Mouse (Mus musculus): ENCODE results near the gene Cnppd1. TPM values are rescaled to one million over a fixed set of nuclear protein-coding genes. Genes with fewer than 3 reads are reported as not detected.

The Cnppd1 gene
- polyA plus RNA-seq (2012; rRNA removed) = 50.0 and 55.5 TPM in 2 replicates

GRCm38 (mm10) chr1:75142301-75143261 lies at the start of gene Cnppd1, which contains the start of gene Retreg2:
Gene Cnppd1 (minus strand): TSS chr1:75142711.
Gene Retreg2 (plus strand): TSS chr1:75142778.

GRCm38 (mm10) chr1:75191622-75192402 lies 49.3 kb upstream of the Cnppd1 start, which contains the start of the genes Ankzf1 and Atg9a:
Gene Ankzf1 (plus strand): TSS chr1:75192151.
Gene Atg9a (minus strand): TSS chr1:75192196.

DNA sequence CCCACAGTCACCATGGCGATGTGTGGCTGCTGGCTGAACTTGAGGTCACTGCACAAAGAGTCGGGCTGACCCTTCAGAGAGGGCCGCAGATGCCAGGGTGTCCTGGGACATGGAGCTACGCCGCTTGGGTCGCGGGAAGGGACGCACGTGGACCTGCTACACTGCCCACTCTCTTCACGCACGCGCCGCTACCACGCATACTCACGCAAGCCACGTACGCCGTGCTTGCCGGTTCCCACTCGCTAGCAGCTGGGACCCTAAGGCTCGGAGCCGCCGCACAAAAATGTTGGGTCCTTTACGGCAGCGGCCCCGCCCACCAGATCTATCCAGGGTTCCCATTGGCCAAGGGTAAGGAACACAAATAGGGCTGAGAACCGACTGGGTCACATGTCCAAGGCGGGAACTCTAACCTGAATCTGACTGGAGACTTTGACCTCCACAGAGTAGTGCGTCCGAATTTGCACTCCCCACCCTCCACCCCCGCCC lies 37.6 kb upstream of the Cnppd1 start, which contains the start of gene Abcb6:
Gene Abcb6 (minus strand): TSS at position 288 of the 486 bp plus-strand sequence.

DNA sequence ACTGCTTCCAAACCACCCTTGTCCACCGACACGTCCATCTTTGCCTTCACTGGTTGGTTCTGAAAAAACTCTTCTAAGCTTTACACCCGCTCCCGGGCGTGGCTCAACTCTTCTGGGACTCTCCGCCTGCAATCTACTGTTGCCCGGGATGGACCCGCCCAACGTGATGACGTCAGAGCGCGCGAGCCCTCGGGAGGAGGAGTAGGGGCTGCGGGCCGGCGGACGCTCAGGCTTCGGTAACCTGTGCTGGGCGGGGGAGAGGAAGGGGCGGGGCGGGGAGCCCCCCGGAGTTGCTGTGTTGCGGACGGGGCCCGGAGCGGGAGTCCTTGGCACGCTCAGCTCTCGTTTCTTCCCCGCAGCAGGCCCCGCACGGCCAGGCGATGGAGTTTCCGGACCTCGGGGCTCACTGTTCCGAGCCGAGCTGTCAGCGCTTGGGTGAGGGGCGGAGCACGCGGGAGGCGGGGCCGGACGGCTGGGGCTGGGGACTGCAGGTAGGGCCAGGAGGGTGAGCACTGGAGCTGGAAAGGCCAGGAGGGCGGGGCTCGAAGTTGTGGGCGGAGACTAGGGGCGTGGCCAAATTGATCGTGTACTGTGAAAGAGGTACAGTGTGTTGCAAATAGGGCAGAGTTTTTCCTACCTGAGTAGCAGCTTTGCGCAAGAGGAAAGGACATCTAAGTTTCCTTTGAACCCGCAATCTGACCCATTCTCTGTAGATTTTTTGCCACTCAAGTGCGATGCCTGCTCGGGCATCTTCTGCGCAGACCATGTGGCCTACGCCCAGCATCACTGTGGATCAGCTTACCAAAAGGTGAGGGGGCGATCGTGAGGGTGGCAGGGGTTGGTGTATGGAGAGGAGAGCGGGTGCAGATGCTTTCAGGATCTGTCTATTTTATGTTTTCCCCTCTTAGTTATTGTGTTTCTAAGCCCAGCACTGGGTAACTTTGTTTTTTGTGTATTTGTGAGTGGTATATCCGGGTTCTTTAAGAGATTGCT lies 26.3 kb upstream of the Cnppd1 start, which contains the start of gene Zfand2b:
Gene Zfand2b (plus strand): TSS at position 175 of the 993 bp plus-strand sequence.

DNA sequence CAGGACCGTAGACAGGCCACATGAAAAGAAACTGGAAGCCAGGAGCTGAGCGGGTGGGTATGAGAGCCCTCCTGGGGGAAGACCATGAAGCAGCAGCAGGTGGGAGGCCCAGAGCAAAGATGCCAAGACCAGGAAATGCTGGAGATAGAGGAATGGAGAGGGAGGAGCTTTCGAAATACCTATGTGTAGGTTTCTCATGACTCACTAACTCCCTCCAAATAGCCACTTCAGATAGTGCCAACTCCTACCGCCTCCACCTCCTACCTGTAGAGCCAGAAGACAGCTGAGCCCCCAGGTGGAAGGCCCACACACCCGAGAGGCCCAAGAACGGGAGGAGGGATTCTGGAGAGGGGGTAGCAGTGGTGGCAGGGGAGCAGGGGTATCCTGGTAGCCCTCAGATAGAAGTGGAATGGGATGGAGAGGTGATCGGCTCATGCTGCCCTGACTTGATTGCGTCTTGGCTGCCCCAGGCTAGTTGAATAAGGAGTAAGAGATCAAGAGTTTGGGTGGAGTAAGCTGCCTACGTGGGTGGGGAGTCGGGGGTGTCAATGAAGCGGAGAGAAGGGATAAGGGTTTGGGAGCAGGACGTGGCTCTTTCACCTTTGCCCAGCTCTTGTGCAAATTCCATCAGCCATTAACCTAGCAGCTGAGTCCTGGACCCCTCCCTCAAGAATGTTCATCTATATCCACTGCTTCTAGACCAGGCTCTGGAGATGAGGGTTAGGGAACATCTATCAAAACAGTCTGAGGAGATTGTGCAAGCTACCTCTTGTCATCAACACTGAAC lies 8.9 kb downstream of the Cnppd1 start, which contains the start of gene Slc23a3:
Gene Slc23a3 (minus strand): TSS at position 470 of the 787 bp plus-strand sequence.

GRCm38 (mm10) chr1:75124346-75125321 lies 17.9 kb downstream of the Cnppd1 start, which contains the start of gene Nhej1:
Gene Nhej1 (minus strand): TSS chr1:75125200.

Other genes starting within 250 kb of the Cnppd1 start
- 0.14 and 0.42 TPM in 2 replicates for gene Cryba2, start 249.6 kb downstream of the Cnppd1 start, polyA plus RNA-seq (2012; rRNA removed)
- 0.58 and 0.83 TPM in 2 replicates for gene Cfap65, start 207.1 kb downstream of the Cnppd1 start, polyA plus RNA-seq (2012; rRNA removed)
- 0.75 and 1.1 TPM in 2 replicates for gene Ihh, start 191.0 kb downstream of the Cnppd1 start, polyA plus RNA-seq (2012; rRNA removed)
- 4.5 and 5.2 TPM in 2 replicates for gene Nhej1, start 17.5 kb downstream of the Cnppd1 start, polyA plus RNA-seq (2012; rRNA removed)
- gene Slc23a3, start 8.8 kb downstream of the Cnppd1 start, polyA plus RNA-seq (2012; rRNA removed) = 0.10 TPM in 2 replicates
- gene Retreg2, start 67 bp upstream of the Cnppd1 start, polyA plus RNA-seq (2012; rRNA removed) = 57.7 and 66.7 TPM in 2 replicates
- gene Zfand2b, start 25.9 kb upstream of the Cnppd1 start, polyA plus RNA-seq (2012; rRNA removed) = 29.5 and 43.8 TPM in 2 replicates
- gene Abcb6, start 37.7 kb upstream of the Cnppd1 start, polyA plus RNA-seq (2012; rRNA removed) = 23.4 and 24.9 TPM in 2 replicates
- gene Ankzf1, start 49.4 kb upstream of the Cnppd1 start, polyA plus RNA-seq (2012; rRNA removed) = 24.4 and 26.5 TPM in 2 replicates
- 18.6 and 27.4 TPM in 2 replicates for gene Atg9a, start 49.5 kb upstream of the Cnppd1 start, polyA plus RNA-seq (2012; rRNA removed)
- gene Glb1l, start 68.1 kb upstream of the Cnppd1 start, polyA plus RNA-seq (2012; rRNA removed) = 16.4 and 29.6 TPM in 2 replicates
- gene Stk16, start 68.1 kb upstream of the Cnppd1 start, polyA plus RNA-seq (2012; rRNA removed) = 197 and 230 TPM in 2 replicates
- gene Tuba4a, start 77.2 kb upstream of the Cnppd1 start, polyA plus RNA-seq (2012; rRNA removed) = 12.2 and 15.6 TPM in 2 replicates
- not detected in 2 replicates for gene A630095N17Rik, start 89.4 kb upstream of the Cnppd1 start, polyA plus RNA-seq (2012; rRNA removed)
- gene Dnajb2, start 93.7 kb upstream of the Cnppd1 start, polyA plus RNA-seq (2012; rRNA removed) = 32.0 and 36.4 TPM in 2 replicates
- 11.9 and 13.4 TPM in 2 replicates for gene Ptprn, start 121.8 kb upstream of the Cnppd1 start, polyA plus RNA-seq (2012; rRNA removed)
- gene Resp18, start 135.7 kb upstream of the Cnppd1 start, polyA plus RNA-seq (2012; rRNA removed) = 9.7 and 17.3 TPM in 2 replicates
- gene Dnpep, start 175.3 kb upstream of the Cnppd1 start, polyA plus RNA-seq (2012; rRNA removed) = 102 and 138 TPM in 2 replicates
- 5.1 and 15.4 TPM in 2 replicates for gene Des, start 217.6 kb upstream of the Cnppd1 start, polyA plus RNA-seq (2012; rRNA removed)
- gene Speg, start 232.6 kb upstream of the Cnppd1 start, polyA plus RNA-seq (2012; rRNA removed) = 40.6 and 51.1 TPM in 2 replicates